Mouse (Mus musculus) ovary, adult 18-20 months (tissue): ENCODE data around the gene Pir.

Source experiments
- DNase-seq: peaks from one replicate; pipeline ENCODE4 v3.0.0; 2022; ENCODE audit warnings: low spot score, mixed read lengths

Gene Pir

GRCm38 (mm10) chrX:164269285-164269761 lies at the start of gene Pir:
Gene Pir, plus strand, starts transcription at chrX:164269371.
- peak; percentile 59 for DNase-seq

GRCm38 (mm10) chrX:164221989-164222388 lies 47.2 kb upstream of the Pir start:
- DNase-seq: no peak

GRCm38 (mm10) chrX:164233380-164233779 lies 35.8 kb upstream of the Pir start:
- no peak for DNase-seq

GRCm38 (mm10) chrX:164245714-164246113 lies 23.5 kb upstream of the Pir start:
- no peak for DNase-seq

GRCm38 (mm10) chrX:164246722-164247121 lies 22.4 kb upstream of the Pir start:
- no peak for DNase-seq

GRCm38 (mm10) chrX:164256527-164256926 lies 12.6 kb upstream of the Pir start:
- no peak for DNase-seq

- no peak for DNase-seq
Measured at GRCm38 (mm10) chrX:164258057-164258456, 11.1 kb upstream of the Pir start, which contains the start of gene Bmx. Gene Bmx, minus strand, starts transcription at chrX:164258193.

- no peak for DNase-seq
Measured at GRCm38 (mm10) chrX:164258662-164259061, 10.5 kb upstream of the Pir start.

- no peak for DNase-seq
Measured at GRCm38 (mm10) chrX:164262286-164262685, 6.9 kb upstream of the Pir start.

GRCm38 (mm10) chrX:164264861-164265260 lies 4.3 kb upstream of the Pir start:
- DNase-seq: no peak

GRCm38 (mm10) chrX:164270603-164271002 lies 1.4 kb downstream of the Pir start:
- DNase-seq: no peak

GRCm38 (mm10) chrX:164275536-164275935 lies 6.4 kb downstream of the Pir start:
- no peak for DNase-seq

GRCm38 (mm10) chrX:164280918-164281647 lies 11.9 kb downstream of the Pir start:
- no peak for DNase-seq

- DNase-seq: no peak
Measured at GRCm38 (mm10) chrX:164283808-164284207, 14.6 kb downstream of the Pir start.

- DNase-seq: no peak
Measured at GRCm38 (mm10) chrX:164287077-164287476, 17.9 kb downstream of the Pir start.

GRCm38 (mm10) chrX:164291147-164291546 lies 22.0 kb downstream of the Pir start:
- no peak for DNase-seq

GRCm38 (mm10) chrX:164306250-164306649 lies 37.1 kb downstream of the Pir start:
- no peak for DNase-seq

GRCm38 (mm10) chrX:164313876-164314275 lies 44.7 kb downstream of the Pir start:
- DNase-seq: no peak

- DNase-seq: no peak
Measured at GRCm38 (mm10) chrX:164318554-164318953, 49.4 kb downstream of the Pir start.

- no peak for DNase-seq
Measured at GRCm38 (mm10) chrX:164320031-164320430, 50.9 kb downstream of the Pir start.

GRCm38 (mm10) chrX:164322492-164322891 lies 53.3 kb downstream of the Pir start:
- DNase-seq: no peak

- no peak for DNase-seq
Measured at GRCm38 (mm10) chrX:164323391-164323913, 54.3 kb downstream of the Pir start.

GRCm38 (mm10) chrX:164330351-164330750 lies 61.2 kb downstream of the Pir start:
- no peak for DNase-seq

- no peak for DNase-seq
Measured at GRCm38 (mm10) chrX:164330766-164331165, 61.6 kb downstream of the Pir start.
